Mouse (Mus musculus): Measurements from ENCODE around the gene Tmem123. TPM values are rescaled to one million over a fixed set of nuclear protein-coding genes. Genes with fewer than 3 reads are reported as not detected.

Tmem123 gene
- total RNA-seq (2023) = 57.3 and 58.4 TPM in 2 replicates

GRCm38 (mm10) chr9:7763614-7764300, at the start of gene Tmem123:
TSS of gene Tmem123 (plus strand) at chr9:7764041.

GRCm38 (mm10) chr9:7836905-7837805, 73.3 kb downstream of the Tmem123 start, which contains the start of gene Birc2:
TSS of gene Birc2 (minus strand) at chr9:7837064.

Other genes with a start within 250 kb of the Tmem123 start
- 1,157 and 1,296 TPM in 2 replicates for gene Mmp8, start 205.6 kb upstream of the Tmem123 start, total RNA-seq (2023)
- 4.6 and 5.1 TPM in 2 replicates for gene Mmp27, start 192.6 kb upstream of the Tmem123 start, total RNA-seq (2023)
- not detected in 2 replicates for gene Mmp20, start 135.8 kb upstream of the Tmem123 start, total RNA-seq (2023)
- gene Mmp7, start 72.0 kb upstream of the Tmem123 start, total RNA-seq (2023) = not detected in 2 replicates
- gene Birc2, start 73.0 kb downstream of the Tmem123 start, total RNA-seq (2023) = 57.5 and 65.8 TPM in 2 replicates
- 199 and 261 TPM in 2 replicates for gene Birc3, start 109.1 kb downstream of the Tmem123 start, total RNA-seq (2023)
- not detected in 2 replicates for gene Yap1, start 240.6 kb downstream of the Tmem123 start, total RNA-seq (2023)